Mouse (Mus musculus): Measurements from ENCODE around the gene Uri1. TPM values are rescaled to one million over a fixed set of nuclear protein-coding genes. Genes with fewer than 3 reads are reported as not detected.
A peak's percentile ranks its signal among the peaks of the same experiment; 100 is the strongest.

The Uri1 gene
- polyA plus RNA-seq, 1 experiment from 2014 or later, result 27.5 TPM

GRCm38 (mm10) chr7:37972571-37972970, 50.8 kb downstream of the Uri1 start:
- H3K4me2 ChIP-seq, result no peak overlapping the region
- WGBS, result 68% methylated on average over 9 of the region's 9 CpGs
- H3K4me3 ChIP-seq, result no peak overlapping the region
- no peak overlapping the region for H3K27ac ChIP-seq
- H3K4me1 ChIP-seq (replicated peaks), result peaks cover 9% of the 10 kb centered on the region; the same call in 1 of the 2 replicates
- ATAC-seq (replicated peaks; ENCODE audit: insufficient number of reproducible peaks, insufficient read depth, low FRiP score, low read depth), result no peak
- H3K9me3 ChIP-seq (replicated peaks), result no peaks in the 10 kb centered on the region
- H3K36me3 ChIP-seq, result no peaks in the 10 kb centered on the region; the same call in 1 of the 2 replicates
- H3K9ac ChIP-seq, result no peak overlapping the region
- H3K27me3 ChIP-seq, result no peaks in the 10 kb centered on the region

- Histone ChIP-seq H3K4me3 (no peak overlapping the region), H3K9ac (no peak overlapping the region), H3K27ac (no peak overlapping the region), H3K4me2 (no peak overlapping the region), H3K36me3 (peaks cover 42% of the 10 kb centered on the region), H3K27me3 (no peaks in the 10 kb centered on the region), H3K4me1 (replicated peaks) (no peaks in the 10 kb centered on the region), H3K9me3 (replicated peaks) (no peaks in the 10 kb centered on the region)
- 90% methylated on average over 17 of the region's 17 CpGs for WGBS
- ATAC-seq (replicated peaks; ENCODE audit: insufficient number of reproducible peaks, insufficient read depth, low FRiP score, low read depth), result no peak
Measured at GRCm38 (mm10) chr7:37962326-37962725, 61.0 kb downstream of the Uri1 start.

GRCm38 (mm10) chr7:37961247-37961646, 62.1 kb downstream of the Uri1 start:
- ATAC-seq (replicated peaks; ENCODE audit: insufficient number of reproducible peaks, insufficient read depth, low FRiP score, low read depth), result no peak
- Histone ChIP-seq H3K27me3 (no peaks in the 10 kb centered on the region), H3K9ac (no peak overlapping the region), H3K4me1 (replicated peaks) (no peaks in the 10 kb centered on the region), H3K27ac (no peak overlapping the region), H3K4me3 (no peak overlapping the region), H3K36me3 (peaks cover 50% of the 10 kb centered on the region), H3K9me3 (replicated peaks) (no peaks in the 10 kb centered on the region), H3K4me2 (no peak overlapping the region)
- 90% methylated on average over 11 of the region's 11 CpGs for WGBS

- Histone ChIP-seq H3K4me1 (replicated peaks) (no peaks in the 10 kb centered on the region), H3K9me3 (replicated peaks) (no peaks in the 10 kb centered on the region), H3K4me2 (no peak overlapping the region), H3K27me3 (no peaks in the 10 kb centered on the region), H3K4me3 (no peak overlapping the region), H3K36me3 (peaks cover 5% of the 10 kb centered on the region; the same call in 1 of the 2 replicates), H3K9ac (no peak overlapping the region), H3K27ac (no peak overlapping the region)
- no peak for ATAC-seq (replicated peaks; ENCODE audit: insufficient number of reproducible peaks, insufficient read depth, low FRiP score, low read depth)
- 79% methylated on average over 9 of the region's 9 CpGs for WGBS
Measured at GRCm38 (mm10) chr7:37951841-37952240, 71.5 kb downstream of the Uri1 start.

- Histone ChIP-seq H3K4me3 (no peak overlapping the region), H3K4me1 (replicated peaks) (peaks cover 4% of the 10 kb centered on the region; the same call in 1 of the 2 replicates), H3K27me3 (no peaks in the 10 kb centered on the region), H3K4me2 (no peak overlapping the region), H3K36me3 (no peaks in the 10 kb centered on the region), H3K9me3 (replicated peaks) (no peaks in the 10 kb centered on the region), H3K27ac (no peak overlapping the region), H3K9ac (no peak overlapping the region)
- no peak for ATAC-seq (replicated peaks; ENCODE audit: insufficient number of reproducible peaks, insufficient read depth, low FRiP score, low read depth)
- WGBS, result 62% methylated on average over 8 of the region's 8 CpGs
Measured at GRCm38 (mm10) chr7:37936459-37936858, 86.9 kb downstream of the Uri1 start.

- Histone ChIP-seq H3K27ac (no peak overlapping the region), H3K9me3 (replicated peaks) (no peaks in the 10 kb centered on the region), H3K9ac (no peak overlapping the region), H3K4me3 (no peak overlapping the region), H3K4me1 (replicated peaks) (peaks cover 7% of the 10 kb centered on the region; the same call in 1 of the 2 replicates), H3K27me3 (no peaks in the 10 kb centered on the region), H3K36me3 (no peaks in the 10 kb centered on the region), H3K4me2 (no peak overlapping the region)
- ATAC-seq (replicated peaks; ENCODE audit: insufficient number of reproducible peaks, insufficient read depth, low FRiP score, low read depth), result no peak
- 69% methylated on average over 5 of the region's 5 CpGs for WGBS
Measured at GRCm38 (mm10) chr7:37935786-37936185, 87.6 kb downstream of the Uri1 start.

GRCm38 (mm10) chr7:37934770-37935182, 88.6 kb downstream of the Uri1 start:
- no peak for ATAC-seq (replicated peaks; ENCODE audit: insufficient number of reproducible peaks, insufficient read depth, low FRiP score, low read depth)
- no peak overlapping the region for H3K9ac ChIP-seq
- H3K4me3 ChIP-seq, result no peak overlapping the region
- no peak overlapping the region for H3K4me2 ChIP-seq
- no peaks in the 10 kb centered on the region for H3K36me3 ChIP-seq
- no peak overlapping the region for H3K27ac ChIP-seq
- WGBS, result 34% methylated on average over 5 of the region's 5 CpGs
- no peaks in the 10 kb centered on the region for H3K9me3 ChIP-seq (replicated peaks)
- peaks cover 7% of the 10 kb centered on the region; the same call in 1 of the 2 replicates for H3K4me1 ChIP-seq (replicated peaks)
- H3K27me3 ChIP-seq, result no peaks in the 10 kb centered on the region

- H3K9me3 ChIP-seq (replicated peaks), result no peaks in the 10 kb centered on the region
- H3K36me3 ChIP-seq, result no peaks in the 10 kb centered on the region
- no peak overlapping the region for H3K4me2 ChIP-seq
- no peak overlapping the region for H3K27ac ChIP-seq
- H3K4me3 ChIP-seq, result no peak overlapping the region
- H3K4me1 ChIP-seq (replicated peaks), result peaks cover 7% of the 10 kb centered on the region; the same call in 1 of the 2 replicates
- WGBS, result 55% methylated on average over 9 of the region's 9 CpGs
- no peaks in the 10 kb centered on the region for H3K27me3 ChIP-seq
- no peak overlapping the region for H3K9ac ChIP-seq
- ATAC-seq (replicated peaks; ENCODE audit: insufficient number of reproducible peaks, insufficient read depth, low FRiP score, low read depth), result no peak
Measured at GRCm38 (mm10) chr7:37933754-37934308, 89.5 kb downstream of the Uri1 start.

- no peak; the same call in 1 of the 2 replicates for ATAC-seq (replicated peaks; ENCODE audit: insufficient number of reproducible peaks, insufficient read depth, low FRiP score, low read depth)
Measured at GRCm38 (mm10) chr7:37931631-37932030, 91.7 kb downstream of the Uri1 start.

GRCm38 (mm10) chr7:37929738-37930137, 93.6 kb downstream of the Uri1 start:
- no peak for ATAC-seq (replicated peaks; ENCODE audit: insufficient number of reproducible peaks, insufficient read depth, low FRiP score, low read depth)
- H3K9me3 ChIP-seq (replicated peaks), result no peaks in the 10 kb centered on the region
- no peaks in the 10 kb centered on the region for H3K27me3 ChIP-seq
- 57% methylated on average over 5 of the region's 5 CpGs for WGBS
- no peak overlapping the region for H3K27ac ChIP-seq
- H3K36me3 ChIP-seq, result no peaks in the 10 kb centered on the region
- no peak overlapping the region for H3K4me3 ChIP-seq
- H3K4me1 ChIP-seq (replicated peaks), result peaks cover 7% of the 10 kb centered on the region; the same call in 1 of the 2 replicates
- no peak overlapping the region for H3K4me2 ChIP-seq
- H3K9ac ChIP-seq, result no peak overlapping the region

More at GRCm38 (mm10) chr7:37931631-37932030, 91.7 kb downstream of the Uri1 start:
- H3K36me3 ChIP-seq, result no peaks in the 10 kb centered on the region
- WGBS, result 11% methylated on average over 3 of the region's 3 CpGs
- no peaks in the 10 kb centered on the region for H3K9me3 ChIP-seq (replicated peaks)
- H3K27me3 ChIP-seq, result no peaks in the 10 kb centered on the region
- peaks cover 7% of the 10 kb centered on the region; the same call in 1 of the 2 replicates for H3K4me1 ChIP-seq (replicated peaks)
- H3K4me2 ChIP-seq, result peak overlapping the region; percentile 33; the same call in 1 of the 2 replicates
- H3K27ac ChIP-seq, result no peak overlapping the region
- H3K4me3 ChIP-seq, result no peak overlapping the region
- H3K9ac ChIP-seq, result no peak overlapping the region

- Histone ChIP-seq H3K4me1 (replicated peaks) (no peaks in the 10 kb centered on the region), H3K9me3 (replicated peaks) (no peaks in the 10 kb centered on the region), H3K9ac (no peak overlapping the region), H3K4me2 (no peak overlapping the region), H3K36me3 (no peaks in the 10 kb centered on the region), H3K27me3 (no peaks in the 10 kb centered on the region), H3K4me3 (no peak overlapping the region), H3K27ac (no peak overlapping the region)
- WGBS, result 77% methylated on average over 4 of the region's 4 CpGs
- ATAC-seq (replicated peaks; ENCODE audit: insufficient number of reproducible peaks, insufficient read depth, low FRiP score, low read depth), result no peak
Measured at GRCm38 (mm10) chr7:37922999-37923398, 100.4 kb downstream of the Uri1 start.

Measured in heart, embryonic 15.5 days (tissue).